Mouse (Mus musculus) gastrocnemius, adult 2 months (tissue): ENCODE measurements at regions not wholly inside any gene's neighbourhood (a gene's known extent, or its start where the extent isn't known, plus 50 kb on each side); places are given as distances from the start of the nearest gene placed in this dataset.

Experiments
- DNase-seq: peaks from one replicate; pipeline ENCODE4 v3.0.0; 2022
- H3K27ac ChIP-seq: fragments of 200-600 bp; 2 replicates; pipeline ENCODE4 v1.8.1; 2022; ENCODE audit warnings: mild to moderate bottlenecking
- H3K4me3 ChIP-seq: fragments of 200-600 bp; 2 replicates; pipeline ENCODE4 v1.8.1; 2022; ENCODE audit warnings: mild to moderate bottlenecking, moderate library complexity
- CTCF ChIP-seq: fragments of 200-600 bp; IDR thresholded peaks from 2 replicates; pipeline ENCODE4 v1.8.1; 2022; ENCODE audit warnings: antibody characterized with exemption, mild to moderate bottlenecking, moderate library complexity
- intact Hi-C: fragments of 180-260 bp; cut with DNase I; formaldehyde crosslinking; loops from one replicate; pipeline ENCODE4 v1.15.1; 2025

DNA sequence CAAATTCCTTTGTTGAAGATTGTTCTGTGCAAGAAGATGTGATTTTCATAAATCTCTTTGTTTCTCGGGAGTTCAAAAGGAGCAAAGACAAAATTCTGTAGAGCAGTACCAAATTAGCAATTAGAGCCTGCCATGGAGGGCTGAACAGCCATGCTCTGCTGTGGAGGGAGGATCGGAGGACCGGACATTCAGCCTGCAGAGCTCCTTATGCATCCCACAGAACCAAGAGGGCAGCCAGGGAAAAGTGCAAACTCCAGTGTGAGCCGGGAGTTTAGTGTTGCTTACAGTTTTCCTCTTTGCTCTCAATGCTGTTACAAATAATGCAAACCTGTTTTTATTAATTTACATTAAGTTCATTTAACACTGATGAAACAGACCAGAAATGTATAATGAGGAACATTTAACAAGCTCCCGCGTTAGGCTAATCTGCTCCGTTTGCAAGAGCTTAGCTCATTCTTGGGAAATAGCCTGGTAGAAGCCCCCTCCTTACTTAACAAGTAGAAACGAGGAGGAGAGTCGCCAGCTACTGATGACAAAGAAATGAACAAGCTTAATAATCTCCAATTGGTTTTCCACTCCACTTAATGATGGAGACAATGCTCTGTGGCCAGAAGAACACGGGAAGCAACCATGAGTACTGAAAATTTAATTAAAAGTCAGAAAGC, 108.0 kb downstream of the Barhl2 start:
- H3K4me3 ChIP-seq, result no peak overlapping the region
- DNase-seq, result no peak
- TF ChIP-seq CTCF, result no peak
- intact Hi-C loops, result no loop called here
- H3K27ac ChIP-seq, result no peak overlapping the region

DNA sequence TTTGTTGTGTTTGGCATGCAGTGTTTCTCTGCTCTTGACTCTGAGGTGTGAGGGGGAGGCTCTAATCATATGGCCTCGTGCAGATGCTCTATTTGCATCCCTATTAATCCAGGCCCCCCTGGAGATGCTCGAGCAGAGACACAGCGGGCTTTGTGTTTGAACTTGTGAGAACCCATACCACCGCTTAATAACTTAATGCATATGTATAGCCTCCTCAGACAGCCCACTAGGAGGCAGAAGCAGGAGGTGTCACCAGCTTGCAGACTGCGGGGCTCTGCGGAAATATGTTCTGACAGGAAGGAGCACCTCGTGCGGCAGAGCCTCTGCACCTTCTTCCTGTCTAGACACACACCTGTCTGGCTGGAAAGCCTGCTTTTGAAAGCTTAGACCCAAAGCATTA, 113.7 kb downstream of the Barhl2 start:
- no peak for TF ChIP-seq CTCF
- no peak overlapping the region for H3K4me3 ChIP-seq
- H3K27ac ChIP-seq, result no peak overlapping the region
- DNase-seq, result no peak
- intact Hi-C loops, result no loop called here

DNA sequence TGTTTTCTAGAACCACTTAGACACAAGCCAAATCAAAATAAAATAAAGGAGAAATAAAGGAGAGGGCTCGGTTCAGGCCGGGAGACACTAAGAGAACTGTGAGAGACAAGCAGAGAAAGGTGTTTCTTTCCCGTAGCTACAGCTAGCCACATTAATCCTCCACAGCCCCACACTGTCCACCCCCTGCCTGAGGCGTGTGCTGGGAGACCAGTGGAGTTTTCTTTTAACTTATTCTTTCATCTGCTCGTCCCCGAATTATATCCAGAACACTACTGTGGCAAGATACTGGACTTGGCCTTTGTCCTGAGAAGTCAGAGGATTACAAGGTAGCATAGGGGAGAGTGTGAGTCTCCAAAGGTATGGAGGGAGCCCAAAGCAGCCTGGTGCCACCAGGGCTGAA, 114.4 kb downstream of the Barhl2 start:
- Histone ChIP-seq H3K27ac (no peak overlapping the region), H3K4me3 (no peak overlapping the region)
- no peak for TF ChIP-seq CTCF
- intact Hi-C loops, result no loop called here
- no peak for DNase-seq

- TF ChIP-seq CTCF, result no peak
- H3K27ac ChIP-seq, result no peak overlapping the region
- no peak for DNase-seq
- intact Hi-C loops, result no loop called here
- no peak overlapping the region for H3K4me3 ChIP-seq
Measured at GRCm38 (mm10) chr5:106341361-106341760, 116.6 kb downstream of the Barhl2 start.

GRCm38 (mm10) chr5:106335639-106336038, 122.3 kb downstream of the Barhl2 start:
- no peak for DNase-seq
- no peak overlapping the region for H3K27ac ChIP-seq
- intact Hi-C loops, result no loop called here
- no peak for TF ChIP-seq CTCF
- no peak overlapping the region for H3K4me3 ChIP-seq

DNA sequence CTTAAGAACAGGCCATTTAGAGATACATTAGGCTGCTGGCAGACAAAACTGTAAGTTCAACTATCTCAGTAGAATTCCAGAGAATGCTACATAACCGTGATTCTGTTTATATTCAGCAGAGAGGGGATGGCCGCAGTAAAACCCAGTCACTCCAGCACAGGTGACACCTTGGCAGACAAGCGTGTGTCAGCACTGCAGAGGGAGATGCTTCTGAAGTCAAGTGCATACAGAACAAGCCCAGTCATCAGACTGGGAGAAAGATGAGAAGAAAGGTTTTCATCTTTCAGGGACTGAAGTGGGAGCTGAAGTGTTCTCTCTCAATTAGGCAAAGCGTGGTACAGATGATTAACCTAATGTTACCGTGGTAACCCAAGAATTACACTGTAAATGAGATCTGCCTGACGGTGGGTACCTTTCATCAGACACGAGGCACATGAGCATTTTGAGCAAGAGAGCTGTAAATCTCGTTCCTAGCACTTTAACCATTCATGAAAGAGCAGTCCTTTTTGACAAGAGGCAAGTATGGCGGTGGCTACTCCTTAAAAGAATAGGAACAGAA, 130.3 kb downstream of the Barhl2 start:
- intact Hi-C loops, result no loop called here

GRCm38 (mm10) chr5:106322574-106323215, 135.3 kb downstream of the Barhl2 start:
- Histone ChIP-seq H3K4me3 (no peak overlapping the region), H3K27ac (no peak overlapping the region)
- DNase-seq, result no peak
- TF ChIP-seq CTCF, result no peak
- intact Hi-C loops, result no loop called here

More for the DNA sequence above, 130.3 kb downstream of the Barhl2 start:
- no peak overlapping the region for H3K4me3 ChIP-seq
- DNase-seq, result no peak
- TF ChIP-seq CTCF, result no peak
- H3K27ac ChIP-seq, result no peak overlapping the region

- TF ChIP-seq CTCF, result no peak
- Histone ChIP-seq H3K4me3 (no peak overlapping the region), H3K27ac (no peak overlapping the region)
- DNase-seq, result no peak
- intact Hi-C loops, result no loop called here
Measured at GRCm38 (mm10) chr5:106321426-106321825, 136.5 kb downstream of the Barhl2 start.

DNA sequence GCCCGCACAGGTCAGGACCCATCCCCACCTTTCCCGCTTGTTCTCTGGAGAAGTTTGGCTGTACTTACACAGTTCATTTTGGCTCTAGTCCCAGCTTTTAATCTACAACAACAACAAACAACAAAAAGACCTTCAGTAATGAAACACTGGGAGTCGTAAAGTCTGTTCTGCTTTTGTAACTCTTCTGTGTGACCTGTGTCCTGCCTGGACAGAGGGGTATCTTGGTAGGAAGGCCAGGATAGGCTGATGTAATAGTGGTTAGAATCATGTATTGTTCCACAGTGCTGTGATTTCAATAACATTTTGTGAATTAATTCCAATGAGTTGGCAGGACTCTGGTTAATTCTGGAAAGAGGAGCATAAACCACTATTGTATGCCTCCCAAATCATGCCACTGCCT, 136.9 kb downstream of the Barhl2 start:
- TF ChIP-seq CTCF, result no peak
- Histone ChIP-seq H3K27ac (no peak overlapping the region), H3K4me3 (no peak overlapping the region)
- DNase-seq, result no peak
- intact Hi-C loops, result no loop called here

GRCm38 (mm10) chr5:106320039-106320438, 137.9 kb downstream of the Barhl2 start:
- H3K4me3 ChIP-seq, result no peak overlapping the region
- no peak for DNase-seq
- no peak for TF ChIP-seq CTCF
- no peak overlapping the region for H3K27ac ChIP-seq
- intact Hi-C loops, result no loop called here

- no peak for TF ChIP-seq CTCF
- no peak overlapping the region for H3K4me3 ChIP-seq
- no peak for DNase-seq
- intact Hi-C loops, result no loop called here
- H3K27ac ChIP-seq, result no peak overlapping the region
Measured at GRCm38 (mm10) chr5:106318246-106318645, 139.7 kb downstream of the Barhl2 start.

GRCm38 (mm10) chr5:106313874-106314273, 144.1 kb downstream of the Barhl2 start:
- intact Hi-C loops, result no loop called here
- TF ChIP-seq CTCF, result no peak
- Histone ChIP-seq H3K27ac (no peak overlapping the region), H3K4me3 (no peak overlapping the region)
- no peak for DNase-seq

- intact Hi-C loops, result no loop called here
- no peak for DNase-seq
- TF ChIP-seq CTCF, result no peak
- Histone ChIP-seq H3K27ac (no peak overlapping the region), H3K4me3 (no peak overlapping the region)
Measured at GRCm38 (mm10) chr5:106301372-106301771, 156.6 kb downstream of the Barhl2 start.

DNA sequence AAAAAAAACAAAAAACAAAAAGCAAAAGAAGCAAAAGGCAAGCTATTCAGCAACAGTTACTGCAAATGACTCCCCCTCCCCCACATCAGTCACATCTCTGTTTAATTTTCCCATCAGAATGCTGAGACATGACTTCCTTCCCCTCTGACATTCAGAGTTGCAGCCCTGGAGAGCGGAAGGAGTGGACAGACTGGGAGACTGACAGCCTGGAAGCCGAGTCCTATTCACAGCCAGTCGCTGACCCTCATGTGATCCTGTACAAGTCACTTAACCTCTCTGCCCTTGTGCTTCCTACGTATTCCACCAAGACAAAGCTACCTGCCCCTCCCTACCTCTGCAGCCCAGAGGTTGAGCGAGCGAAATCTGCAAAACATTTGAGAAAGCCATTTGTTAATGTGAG, 161.2 kb downstream of the Barhl2 start:
- no peak for DNase-seq

More for the DNA sequence above, 161.2 kb downstream of the Barhl2 start:
- no peak for TF ChIP-seq CTCF
- Histone ChIP-seq H3K4me3 (no peak overlapping the region), H3K27ac (no peak overlapping the region)
- intact Hi-C loops, result no loop called here
